In the genomic region with DNA sequence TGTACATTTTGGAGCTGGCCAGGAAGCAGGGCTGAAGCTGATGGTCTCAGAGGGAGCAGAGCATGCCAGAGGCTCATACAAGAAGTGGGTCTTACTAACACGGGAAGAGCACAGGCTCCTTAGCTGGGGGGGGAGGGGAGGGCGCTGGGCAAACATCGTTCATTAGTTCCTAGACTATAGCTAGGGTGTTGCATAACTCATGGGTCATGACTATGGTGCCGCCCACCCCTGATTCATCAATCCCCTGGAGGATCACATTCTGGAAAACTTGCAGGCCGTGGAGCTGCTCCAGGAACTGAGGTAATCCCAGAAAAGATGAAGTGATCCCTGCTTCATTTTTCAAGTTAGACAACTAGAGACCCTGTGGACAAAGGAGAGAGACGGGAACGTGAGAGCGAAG, we compare ENCODE assay signal across 18 mouse cellular contexts. TPM values are rescaled to one million over a fixed set of nuclear protein-coding genes. Genes with fewer than 3 reads are reported as not detected.
DNase-seq lines count a peak whose midpoint lies in the region; ATAC-seq and TF ChIP-seq lines count a peak whose summit lies in the region.
"Had no signal": no experiment of that assay in that cellular context is flagged by ENCODE, and none has a peak within 500 bp of the region (broad histone marks: within the 10 kb centered on the region; RNA-seq: fewer than 3 reads in every experiment).

No protein-coding gene starts in this region.

- no peaks in the 10 kb centered on the region for H3K9me3 ChIP-seq in lung, postnatal 0 days (ENCODE audit: low read length)
- no peaks in the 10 kb centered on the region for H3K9me3 ChIP-seq in stomach, embryonic 16.5 days (replicated peaks; ENCODE audit: control insufficient read depth, low read length)
- H3K9me3 ChIP-seq: embryonic facial prominence, embryonic 12.5 days; hindbrain, embryonic 12.5 days; intestine, embryonic 15.5 days; limb, embryonic 10.5 days; neural tube, embryonic 13.5 days had no signal

- H3K9ac ChIP-seq in lung, postnatal 0 days (replicated peaks; ENCODE audit: low read depth) = no peak overlapping the region
- H3K9ac ChIP-seq in stomach, embryonic 16.5 days (ENCODE audit: low read length) = no peak overlapping the region
- H3K9ac ChIP-seq: embryonic facial prominence, embryonic 12.5 days; hindbrain, embryonic 12.5 days; intestine, embryonic 15.5 days; liver, embryonic 14.5 days; neural tube, embryonic 13.5 days had no signal

- no peaks in the 10 kb centered on the region for H3K36me3 ChIP-seq in lung, postnatal 0 days (ENCODE audit: insufficient read depth, low read length)
- no peaks in the 10 kb centered on the region for H3K36me3 ChIP-seq in stomach, embryonic 16.5 days (ENCODE audit: control insufficient read depth, insufficient read depth, low read length)
- H3K36me3 ChIP-seq: embryonic facial prominence, embryonic 12.5 days; hindbrain, embryonic 12.5 days; intestine, embryonic 15.5 days; limb, embryonic 10.5 days; neural tube, embryonic 13.5 days had no signal

- H3K27me3 ChIP-seq in lung, postnatal 0 days (replicated peaks; ENCODE audit: insufficient read depth, low read length) = no peaks in the 10 kb centered on the region
- H3K27me3 ChIP-seq in stomach, embryonic 16.5 days (ENCODE audit: control insufficient read depth, insufficient read depth, low read length) = no peaks in the 10 kb centered on the region; the same call in 1 of the 2 replicates
- H3K27me3 ChIP-seq: embryonic facial prominence, embryonic 12.5 days; hindbrain, embryonic 12.5 days; intestine, embryonic 15.5 days; neural tube, embryonic 13.5 days had no signal

- TF ChIP-seq EP300 in lung, postnatal 0 days (IDR thresholded peaks at IDR 0.05) = no peak

- no peak overlapping the region for H3K27ac ChIP-seq in lung, postnatal 0 days (ENCODE audit: low read length)
- H3K27ac ChIP-seq in embryonic fibroblast, embryonic 13.5 days (ENCODE audit: insufficient read depth, low read length) = peak overlapping the region; percentile 58
- H3K27ac ChIP-seq in stomach, embryonic 16.5 days (ENCODE audit: low read length) = no peak overlapping the region
- H3K27ac ChIP-seq: embryonic facial prominence, embryonic 12.5 days; hindbrain, embryonic 12.5 days; intestine, embryonic 15.5 days; limb, embryonic 10.5 days; liver, embryonic 14.5 days; neural tube, embryonic 13.5 days had no signal

- TF ChIP-seq POLR2A in embryonic fibroblast, embryonic 13.5 days (IDR thresholded peaks at IDR 0.05; ENCODE audit: low read depth, low read length) = no peak

- no peak overlapping the region for H3K4me2 ChIP-seq in lung, postnatal 0 days (replicated peaks; ENCODE audit: low read depth, low read length)
- no peak overlapping the region for H3K4me2 ChIP-seq in stomach, embryonic 16.5 days (ENCODE audit: low read depth, low read length)
- H3K4me2 ChIP-seq: embryonic facial prominence, embryonic 12.5 days; hindbrain, embryonic 12.5 days; intestine, embryonic 15.5 days; neural tube, embryonic 13.5 days had no signal

- H3K4me3 ChIP-seq in lung, postnatal 0 days (ENCODE audit: low read depth, low read length) = no peak overlapping the region
- H3K4me3 ChIP-seq in embryonic fibroblast, embryonic 13.5 days (ENCODE audit: insufficient read depth, low read length) = no peak overlapping the region
- no peak overlapping the region for H3K4me3 ChIP-seq in stomach, embryonic 16.5 days (replicated peaks; ENCODE audit: low read length)
- H3K4me3 ChIP-seq: embryonic facial prominence, embryonic 12.5 days; hindbrain, embryonic 12.5 days; intestine, embryonic 15.5 days; limb, embryonic 10.5 days; neural tube, embryonic 13.5 days had no signal

- no peaks in the 10 kb centered on the region for H3K4me1 ChIP-seq in lung, postnatal 0 days (ENCODE audit: insufficient read depth, low read depth, low read length)
- peaks cover 5% of the 10 kb centered on the region; the same call in 1 of the 2 replicates for H3K4me1 ChIP-seq in embryonic fibroblast, embryonic 13.5 days (ENCODE audit: control insufficient read depth, insufficient read depth, low read length)
- H3K4me1 ChIP-seq in stomach, embryonic 16.5 days (ENCODE audit: control insufficient read depth, insufficient read depth, low read length) = no peaks in the 10 kb centered on the region
- H3K4me1 ChIP-seq: embryonic facial prominence, embryonic 12.5 days; hindbrain, embryonic 12.5 days; intestine, embryonic 15.5 days; limb, embryonic 10.5 days; neural tube, embryonic 13.5 days had no signal

- ATAC-seq in lung, postnatal 0 days = no peak
- peak; percentile 64; the same call in 1 of the 2 replicates for ATAC-seq in stomach, embryonic 16.5 days (ENCODE audit: insufficient read depth, low FRiP score)
- no peak for ATAC-seq in megakaryocyte-erythroid progenitor cell, adult 5-6 weeks (replicated peaks; ENCODE audit: low FRiP score, low TSS enrichment, poor library complexity, severe bottlenecking)
- ATAC-seq: forebrain, embryonic 14.5 days; intestine, embryonic 15.5 days had no signal

- WGBS in lung, postnatal 0 days = 50% methylated on average over 8 of the region's 8 CpGs
- WGBS in stomach, embryonic 16.5 days = 46% methylated on average over 8 of the region's 8 CpGs

- no peak for TF ChIP-seq CTCF in lung, postnatal 0 days (IDR thresholded peaks at IDR 0.05)
- no peak for TF ChIP-seq CTCF in embryonic fibroblast, embryonic 13.5 days (IDR thresholded peaks at IDR 0.05; ENCODE audit: borderline replicate concordance, insufficient read depth, low read length)

- DNase-seq in lung, postnatal 0 days (ENCODE audit: low spot score) = peak; percentile 5
- no peak for DNase-seq in lung, postnatal 10 days
- peak; percentile 24 to 71 for DNase-seq in heart, adult 9 months (ENCODE audit: low spot score in 2 of 2)
- DNase-seq in embryo, embryonic 9.5 days (ENCODE audit: extremely low spot score) = no peak
- DNase-seq in MN1 (ENCODE audit: low spot score) = no peak
- DNase-seq: adrenal gland, postnatal 14 days; cerebellum, adult 9-11 months; kidney, postnatal 14 days had no signal

RNA-seq across cellular contexts. Expression of a gene that starts 46.6 kb away (rescaled TPM):
- polyA plus RNA-seq in lung, postnatal 0 days (2015; fragmentation: Nextera tagmentation; extraction: Ambion mirVana) = 12.7 and 12.9 TPM in 2 replicates
- 3.4 and 5.0 TPM in 2 replicates for polyA plus RNA-seq in embryonic fibroblast, embryonic 13.5 days (2011; ENCODE audit: insufficient read length, low read depth, missing spikeins)
- polyA plus RNA-seq in stomach, embryonic 16.5 days (2015; fragmentation: Nextera tagmentation; extraction: Ambion mirVana) = 5.1 and 6.5 TPM in 2 replicates
- 0.28 TPM in 1 of 2 replicates, not detected in the other for total RNA-seq in megakaryocyte-erythroid progenitor cell, adult 5-6 weeks (2014; fragmentation: Nextera tagmentation)
- total RNA-seq in megakaryocyte-erythroid progenitor cell, adult 5-6 weeks (2017) = 0.27 TPM in 1 of 2 replicates, not detected in the other

Comparison
In these comparisons a context has a peak if more than half of its experiments do, and no peak if none do; other contexts are left out.
1. DNase-seq: peak in lung, postnatal 0 days (single experiment) and heart, adult 9 months (2 of 2); none in lung, postnatal 10 days (single experiment), embryo, embryonic 9.5 days (single experiment) and MN1 (single experiment).